Mouse (Mus musculus) effector memory CD4-positive, alpha-beta T cell, adult 7 months (primary cell): Measurements from ENCODE around the gene Gm28710. TPM values are rescaled to one million over a fixed set of nuclear protein-coding genes. Genes with fewer than 3 reads are reported as not detected.

Experiments
- polyA plus RNA-seq: library from polyadenylated mRNA; unstranded; fragments of 100-300 nt; shearing (Covaris generic); gene quantifications from one replicate; pipeline ENCODE4 v1.2.1, GENCODE M21; 2017

Gene Gm28710
- polyA plus RNA-seq: not detected

GRCm38 (mm10) chr5:16791243-16791860, at the start of gene Gm28710:
Gm28710 (plus strand) TSS chr5:16791810.

Other genes starting within 250 kb of the Gm28710 start
- not detected for gene Hgf, start 238.3 kb upstream of the Gm28710 start, polyA plus RNA-seq